In the genomic region with DNA sequence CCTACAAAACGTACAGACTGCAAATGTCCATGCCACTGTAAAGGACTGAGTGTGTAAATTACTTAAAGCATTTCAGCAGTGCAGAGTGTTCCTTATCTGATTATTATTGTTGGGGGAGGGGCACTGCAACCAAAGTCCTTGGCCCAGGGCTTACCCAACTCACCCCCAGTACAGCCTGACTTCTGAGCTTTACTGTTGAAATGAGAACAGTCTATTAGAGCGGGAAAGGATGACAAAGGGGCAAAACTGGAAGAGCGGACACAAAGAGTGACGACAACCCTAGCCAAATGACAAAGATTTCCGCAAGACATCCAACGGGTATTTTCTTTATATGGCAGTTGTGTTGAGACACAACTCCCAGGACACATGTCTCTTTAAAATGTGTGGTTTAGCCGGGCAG, we compare ENCODE assay signal across 20 mouse cellular contexts. TPM values are rescaled to one million over a fixed set of nuclear protein-coding genes. Genes with fewer than 3 reads are reported as not detected.
DNase-seq lines count a peak whose midpoint lies in the region; ATAC-seq lines count a peak whose summit lies in the region.
"Had no signal": no experiment of that assay in that cellular context is flagged by ENCODE, and none has a peak within 500 bp of the region (broad histone marks: within the 10 kb centered on the region; RNA-seq: fewer than 3 reads in every experiment).

No protein-coding gene starts in this region.

- no peak for ATAC-seq in heart, embryonic 13.5 days (ENCODE audit: extremely low read depth, insufficient number of reproducible peaks, low FRiP score, low TSS enrichment)
- no peak for ATAC-seq in midbrain, embryonic 11.5 days (ENCODE audit: low FRiP score)
- ATAC-seq in midbrain, embryonic 15.5 days (replicated peaks): no peak

- intact Hi-C loops in heart, postnatal 10 days (cut with DNase I): no loop called here

- peak; percentile 10 for DNase-seq in embryo, embryonic 10.5 days (ENCODE audit: low spot score)
- DNase-seq in embryo, embryonic 10 days (ENCODE audit: low spot score): no peak
- no peak for DNase-seq in heart, postnatal 10 days
- peak; percentile 82 for DNase-seq in midbrain, embryonic 11.5 days (ENCODE audit: low spot score, missing footprints)
- peak; percentile 67 for DNase-seq in yolk sac, embryonic 10.5 days (ENCODE audit: low spot score)
- no peak for DNase-seq in Muller cell, postnatal 12 days (ENCODE audit: inconsistent ontology term)
- DNase-seq: cerebellum, adult 11-12 months; cerebellum, postnatal 25 days; gastrocnemius, postnatal 25 days; lung, postnatal 14 days; right cerebral cortex, postnatal 25 days; thymus, adult 18-20 months; thymus, postnatal 4 days had no signal

- H3K27me3 ChIP-seq in heart, embryonic 13.5 days (replicated peaks): no peaks in the 10 kb centered on the region
- no peaks in the 10 kb centered on the region; the same call in 1 of the 2 replicates for H3K27me3 ChIP-seq in midbrain, embryonic 11.5 days (ENCODE audit: control insufficient read depth, insufficient read depth, low read length)
- H3K27me3 ChIP-seq in midbrain, embryonic 15.5 days (replicated peaks): peaks cover 4% of the 10 kb centered on the region; the same call in 1 of the 2 replicates
- H3K27me3 ChIP-seq: forebrain, embryonic 12.5 days; hindbrain, embryonic 15.5 days; megakaryocyte, embryonic 14.5 days; neural tube, embryonic 15.5 days; stomach, embryonic 15.5 days had no signal

- H3K4me2 ChIP-seq in heart, embryonic 13.5 days: peak overlapping the region; percentile 72
- H3K4me2 ChIP-seq in midbrain, embryonic 11.5 days: no peak overlapping the region
- no peak overlapping the region for H3K4me2 ChIP-seq in midbrain, embryonic 15.5 days

- no peaks in the 10 kb centered on the region for H3K9me3 ChIP-seq in heart, embryonic 13.5 days
- H3K9me3 ChIP-seq in midbrain, embryonic 11.5 days (ENCODE audit: control insufficient read depth, low read length): no peaks in the 10 kb centered on the region
- H3K9me3 ChIP-seq in midbrain, embryonic 15.5 days: no peaks in the 10 kb centered on the region
- H3K9me3 ChIP-seq: forebrain, embryonic 12.5 days; hindbrain, embryonic 15.5 days; neural tube, embryonic 15.5 days; stomach, embryonic 15.5 days had no signal

- H3K9ac ChIP-seq in heart, embryonic 13.5 days: peak overlapping the region; percentile 8; the same call in 1 of the 2 replicates
- no peak overlapping the region for H3K9ac ChIP-seq in midbrain, embryonic 11.5 days (ENCODE audit: low read length)
- H3K9ac ChIP-seq in midbrain, embryonic 15.5 days: no peak overlapping the region
- H3K9ac ChIP-seq: stomach, embryonic 15.5 days had no signal

- 63% methylated on average over 7 of the region's 7 CpGs for WGBS in heart, embryonic 13.5 days
- 87% methylated on average over 7 of the region's 7 CpGs for WGBS in midbrain, embryonic 11.5 days
- WGBS in midbrain, embryonic 15.5 days: 82% methylated on average over 7 of the region's 7 CpGs

- no peak overlapping the region for H3K4me3 ChIP-seq in heart, embryonic 13.5 days
- H3K4me3 ChIP-seq in midbrain, embryonic 11.5 days (ENCODE audit: low read depth, low read length): no peak overlapping the region
- no peak overlapping the region for H3K4me3 ChIP-seq in midbrain, embryonic 15.5 days

- peak overlapping the region; percentile 66 for H3K27ac ChIP-seq in heart, embryonic 13.5 days (replicated peaks)
- no peak overlapping the region for H3K27ac ChIP-seq in midbrain, embryonic 11.5 days (ENCODE audit: low read depth, low read length)
- H3K27ac ChIP-seq in midbrain, embryonic 15.5 days: no peak overlapping the region
- H3K27ac ChIP-seq: forebrain, embryonic 12.5 days; stomach, embryonic 15.5 days had no signal

- peaks cover 8% of the 10 kb centered on the region for H3K36me3 ChIP-seq in heart, embryonic 13.5 days
- no peaks in the 10 kb centered on the region for H3K36me3 ChIP-seq in midbrain, embryonic 11.5 days (ENCODE audit: control insufficient read depth, insufficient read depth, low read length)
- no peaks in the 10 kb centered on the region for H3K36me3 ChIP-seq in midbrain, embryonic 15.5 days (replicated peaks)
- H3K36me3 ChIP-seq: forebrain, embryonic 12.5 days; hindbrain, embryonic 15.5 days; neural tube, embryonic 15.5 days; stomach, embryonic 15.5 days had no signal

- peaks cover 37% of the 10 kb centered on the region for H3K4me1 ChIP-seq in heart, embryonic 13.5 days
- peaks cover 12% of the 10 kb centered on the region for H3K4me1 ChIP-seq in midbrain, embryonic 11.5 days (ENCODE audit: control insufficient read depth, insufficient read depth, low read length)
- H3K4me1 ChIP-seq in midbrain, embryonic 15.5 days: peaks cover 16% of the 10 kb centered on the region

RNA-seq across cellular contexts. Expression of a gene that starts 1.3 kb away (rescaled TPM):
- polyA plus RNA-seq in heart, embryonic 13.5 days (2015; fragmentation: Nextera tagmentation; extraction: Ambion mirVana): 55.9 and 58.1 TPM in 2 replicates
- 10 to 100 TPM; 38.6 to 42.3 TPM for total RNA-seq in heart, postnatal 10 days (2021)
- 81.4 and 87.4 TPM in 2 replicates for polyA plus RNA-seq in midbrain, embryonic 11.5 days (2014; fragmentation: Nextera tagmentation; extraction: Ambion mirVana)
- polyA plus RNA-seq in midbrain, embryonic 15.5 days (2015; fragmentation: Nextera tagmentation; extraction: Ambion mirVana): 68.4 and 76.7 TPM in 2 replicates

Comparison
In these comparisons a context has a peak if more than half of its experiments do, and no peak if none do; other contexts are left out.
1. DNase-seq: peak in embryo, embryonic 10.5 days (single experiment), midbrain, embryonic 11.5 days (single experiment) and yolk sac, embryonic 10.5 days (single experiment); none in embryo, embryonic 10 days (single experiment), heart, postnatal 10 days (0 of 2) and Muller cell, postnatal 12 days (single experiment).